Mouse (Mus musculus) thymus, postnatal 25 days (tissue): ENCODE results near the gene Npl.
"Not testable (repeated sequence)": the region's sequence is repeated elsewhere in the genome, so short reads cannot be mapped to it uniquely, and the experiment has no call there.

Experiments
- DNase-seq: peaks from one replicate; pipeline ENCODE4 v3.0.0; 2022

Gene Npl

DNA sequence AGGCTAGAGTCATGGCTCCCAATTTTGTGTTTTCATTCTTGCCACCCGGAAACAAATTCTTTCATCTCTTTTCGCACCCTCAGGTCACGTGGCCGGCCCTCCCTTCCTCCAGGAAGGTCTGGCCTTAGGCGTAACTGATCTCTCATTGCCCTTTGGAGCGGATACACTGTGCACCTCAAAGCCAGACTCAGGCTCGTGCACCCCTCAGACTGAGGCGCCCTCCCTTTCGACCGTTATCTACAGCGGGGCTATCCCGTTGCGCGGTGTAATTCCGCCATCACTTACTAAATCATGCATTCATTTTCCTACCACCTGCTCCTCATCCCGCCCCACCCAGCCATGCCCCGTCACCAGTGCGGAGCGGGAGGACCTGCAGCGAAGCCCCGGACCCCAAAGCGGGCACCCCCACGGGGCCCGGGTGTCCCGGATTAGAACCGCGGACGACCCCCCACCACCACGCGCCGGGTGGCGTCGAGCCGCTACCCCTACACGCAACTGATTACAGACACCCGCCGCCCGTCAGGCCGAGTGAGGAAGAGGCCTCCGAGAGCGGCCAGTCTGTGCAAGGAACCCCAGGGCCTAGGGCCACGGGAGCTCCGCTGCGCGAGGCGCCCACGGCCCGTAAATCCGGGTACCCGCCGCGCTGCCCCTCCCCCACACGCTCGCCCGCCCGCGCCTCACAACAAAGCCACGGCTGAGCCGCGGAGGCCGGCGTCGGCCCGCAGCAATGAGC, 62.9 kb downstream of the Npl start:
- DNase-seq, result peak; percentile 71

GRCm38 (mm10) chr1:153486120-153486519, 63.7 kb downstream of the Npl start:
- not testable (repeated sequence) for DNase-seq

DNA sequence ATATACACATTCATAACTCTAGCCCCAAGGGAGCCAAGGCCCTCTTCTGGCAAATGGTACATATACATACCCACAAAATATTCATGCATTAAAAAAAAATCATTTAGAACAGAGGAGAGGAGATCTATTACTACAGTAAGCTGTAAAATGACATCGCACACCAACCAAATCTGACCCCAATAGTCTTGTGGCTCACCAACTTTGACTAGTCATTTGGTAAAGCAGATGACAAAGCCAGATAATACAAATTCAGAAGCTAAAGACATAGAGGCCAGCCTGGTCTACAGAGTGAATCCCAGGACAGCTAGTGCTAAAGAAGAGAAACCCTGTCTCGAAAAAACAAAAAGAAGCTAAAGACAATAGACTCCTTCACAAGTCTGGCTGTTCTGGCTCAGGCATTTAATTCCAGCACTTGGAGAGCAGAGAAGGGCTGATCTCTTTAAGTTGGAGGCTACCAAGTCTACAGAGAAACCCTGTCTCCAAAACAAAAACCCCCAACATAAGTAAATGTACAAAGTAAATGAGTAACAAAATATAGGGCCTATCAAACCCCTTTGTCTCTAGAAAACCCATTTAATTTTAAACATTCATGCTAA, 64.5 kb downstream of the Npl start:
- no peak for DNase-seq

DNA sequence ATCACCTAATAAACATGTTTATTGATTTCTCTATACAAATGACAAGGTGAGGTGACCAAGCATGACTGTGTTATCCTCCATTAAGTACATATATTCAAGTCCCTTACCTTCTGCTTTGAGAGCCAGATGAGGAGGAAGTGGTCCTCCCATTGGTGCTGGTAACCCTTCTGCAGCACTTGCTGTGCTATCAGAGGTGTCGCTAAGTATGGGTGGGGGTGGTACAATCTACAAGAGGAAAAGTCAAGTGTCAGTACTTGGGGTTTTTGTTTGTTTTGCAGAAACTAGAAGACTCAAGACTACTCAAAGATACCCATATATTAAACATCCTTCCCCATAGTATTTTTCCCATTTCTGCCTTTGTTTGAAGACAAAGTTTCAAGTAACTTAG, 68.8 kb downstream of the Npl start:
- DNase-seq, result no peak

GRCm38 (mm10) chr1:153480386-153481024, 69.3 kb downstream of the Npl start:
- DNase-seq, result peak; percentile 80

- no peak for DNase-seq
Measured at GRCm38 (mm10) chr1:153479296-153479695, 70.5 kb downstream of the Npl start.

GRCm38 (mm10) chr1:153461796-153462195, 88.0 kb downstream of the Npl start:
- no peak for DNase-seq

- no peak for DNase-seq
Measured at GRCm38 (mm10) chr1:153456137-153456536, 93.7 kb downstream of the Npl start.

- DNase-seq, result no peak
Measured at GRCm38 (mm10) chr1:153453146-153453642, 96.7 kb downstream of the Npl start.
